Mouse (Mus musculus): ENCODE measurements around the gene Asxl2. TPM values are rescaled to one million over a fixed set of nuclear protein-coding genes. Genes with fewer than 3 reads are reported as not detected.

Gene Asxl2
- polyA plus RNA-seq, 1 experiment from 2014 or later, result 10.9 TPM

- no peaks in the 10 kb centered on the region for H3K9me3 ChIP-seq (replicated peaks; ENCODE audit: control insufficient read depth, low read length, poor library complexity, severe bottlenecking)
- H3K4me1 ChIP-seq (ENCODE audit: control insufficient read depth, insufficient read depth, low read length), result peaks cover 11% of the 10 kb centered on the region
- H3K36me3 ChIP-seq (ENCODE audit: control insufficient read depth, insufficient read depth, low read length), result no peaks in the 10 kb centered on the region
- no peak overlapping the region for H3K4me3 ChIP-seq (ENCODE audit: low read depth, low read length)
- H3K9ac ChIP-seq (ENCODE audit: low read depth, low read length), result no peak overlapping the region
- no peaks in the 10 kb centered on the region for H3K27me3 ChIP-seq (ENCODE audit: control insufficient read depth, insufficient read depth, low read depth, low read length)
- no peak overlapping the region for H3K4me2 ChIP-seq (ENCODE audit: low read length)
- WGBS, result 96% methylated on average over 1 of the region's 1 CpGs
- ATAC-seq, result no peak
- H3K27ac ChIP-seq (ENCODE audit: low read length), result no peak overlapping the region
Measured at GRCm38 (mm10) chr12:3422786-3423185, 3.9 kb upstream of the Asxl2 start.

- H3K36me3 ChIP-seq (ENCODE audit: control insufficient read depth, insufficient read depth, low read length), result no peaks in the 10 kb centered on the region
- 96% methylated on average over 2 of the region's 2 CpGs for WGBS
- no peaks in the 10 kb centered on the region for H3K9me3 ChIP-seq (replicated peaks; ENCODE audit: control insufficient read depth, low read length, poor library complexity, severe bottlenecking)
- no peaks in the 10 kb centered on the region for H3K27me3 ChIP-seq (ENCODE audit: control insufficient read depth, insufficient read depth, low read depth, low read length)
- peaks cover 17% of the 10 kb centered on the region for H3K4me1 ChIP-seq (ENCODE audit: control insufficient read depth, insufficient read depth, low read length)
- no peak overlapping the region for H3K9ac ChIP-seq (ENCODE audit: low read depth, low read length)
- H3K4me2 ChIP-seq (ENCODE audit: low read length), result no peak overlapping the region
- H3K27ac ChIP-seq (ENCODE audit: low read length), result no peak overlapping the region
- ATAC-seq, result no peak
- H3K4me3 ChIP-seq (ENCODE audit: low read depth, low read length), result no peak overlapping the region
Measured at GRCm38 (mm10) chr12:3424179-3424578, 2.5 kb upstream of the Asxl2 start.

- Histone ChIP-seq H3K9ac (ENCODE audit: low read depth, low read length) (peak overlapping the region; percentile 61), H3K27ac (ENCODE audit: low read length) (peak overlapping the region; percentile 92)
Measured at GRCm38 (mm10) chr12:3425375-3426341, 999 bp upstream of the Asxl2 start.

GRCm38 (mm10) chr12:3427067-3427889 is 621 bp downstream of the Asxl2 start:
- Histone ChIP-seq H3K4me2 (ENCODE audit: low read length) (peak overlapping the region; percentile 50), H3K36me3 (ENCODE audit: control insufficient read depth, insufficient read depth, low read length) (no peaks in the 10 kb centered on the region), H3K27me3 (ENCODE audit: control insufficient read depth, insufficient read depth, low read depth, low read length) (no peaks in the 10 kb centered on the region), H3K9me3 (replicated peaks; ENCODE audit: control insufficient read depth, low read length, poor library complexity, severe bottlenecking) (no peaks in the 10 kb centered on the region), H3K4me1 (ENCODE audit: control insufficient read depth, insufficient read depth, low read length) (peaks cover 20% of the 10 kb centered on the region), H3K4me3 (ENCODE audit: low read depth, low read length) (peak overlapping the region; percentile 95), H3K9ac (ENCODE audit: low read depth, low read length) (peak overlapping the region; percentile 79), H3K27ac (ENCODE audit: low read length) (peak overlapping the region; percentile 92)
- WGBS, result under 1% methylated on average over 65 of the region's 65 CpGs
- ATAC-seq, result peak; percentile 63

More at GRCm38 (mm10) chr12:3425375-3426341, 999 bp upstream of the Asxl2 start:
- peaks cover 20% of the 10 kb centered on the region for H3K4me1 ChIP-seq (ENCODE audit: control insufficient read depth, insufficient read depth, low read length)
- no peaks in the 10 kb centered on the region for H3K27me3 ChIP-seq (ENCODE audit: control insufficient read depth, insufficient read depth, low read depth, low read length)
- WGBS, result 43% methylated on average over 15 of the region's 15 CpGs
- H3K36me3 ChIP-seq (ENCODE audit: control insufficient read depth, insufficient read depth, low read length), result no peaks in the 10 kb centered on the region
- no peaks in the 10 kb centered on the region for H3K9me3 ChIP-seq (replicated peaks; ENCODE audit: control insufficient read depth, low read length, poor library complexity, severe bottlenecking)
- peak; percentile 66 for ATAC-seq
- H3K4me2 ChIP-seq (ENCODE audit: low read length), result peak overlapping the region; percentile 69
- H3K4me3 ChIP-seq (ENCODE audit: low read depth, low read length), result peak overlapping the region; percentile 95

- WGBS, result 71% methylated on average over 11 of the region's 11 CpGs
- ATAC-seq, result no peak
- Histone ChIP-seq H3K4me1 (ENCODE audit: control insufficient read depth, insufficient read depth, low read length) (peaks cover 20% of the 10 kb centered on the region), H3K27me3 (ENCODE audit: control insufficient read depth, insufficient read depth, low read depth, low read length) (no peaks in the 10 kb centered on the region), H3K27ac (ENCODE audit: low read length) (no peak overlapping the region), H3K36me3 (ENCODE audit: control insufficient read depth, insufficient read depth, low read length) (no peaks in the 10 kb centered on the region), H3K4me3 (ENCODE audit: low read depth, low read length) (peak overlapping the region; percentile 95), H3K4me2 (ENCODE audit: low read length) (peak overlapping the region; percentile 50), H3K9ac (ENCODE audit: low read depth, low read length) (no peak overlapping the region), H3K9me3 (replicated peaks; ENCODE audit: control insufficient read depth, low read length, poor library complexity, severe bottlenecking) (no peaks in the 10 kb centered on the region)
Measured at GRCm38 (mm10) chr12:3427891-3428775, 1.5 kb downstream of the Asxl2 start.

- H3K4me2 ChIP-seq (ENCODE audit: low read length), result no peak overlapping the region
- WGBS, result 88% methylated on average over 2 of the region's 2 CpGs
- H3K27ac ChIP-seq (ENCODE audit: low read length), result no peak overlapping the region
- H3K9me3 ChIP-seq (replicated peaks; ENCODE audit: control insufficient read depth, low read length, poor library complexity, severe bottlenecking), result no peaks in the 10 kb centered on the region
- H3K9ac ChIP-seq (ENCODE audit: low read depth, low read length), result no peak overlapping the region
- no peak overlapping the region for H3K4me3 ChIP-seq (ENCODE audit: low read depth, low read length)
- peaks cover 15% of the 10 kb centered on the region for H3K4me1 ChIP-seq (ENCODE audit: control insufficient read depth, insufficient read depth, low read length)
- ATAC-seq, result no peak
- no peaks in the 10 kb centered on the region for H3K27me3 ChIP-seq (ENCODE audit: control insufficient read depth, insufficient read depth, low read depth, low read length)
- H3K36me3 ChIP-seq (ENCODE audit: control insufficient read depth, insufficient read depth, low read length), result no peaks in the 10 kb centered on the region
Measured at GRCm38 (mm10) chr12:3429681-3430442, 3.2 kb downstream of the Asxl2 start.

GRCm38 (mm10) chr12:3430443-3430753 is 3.7 kb downstream of the Asxl2 start:
- Histone ChIP-seq H3K4me2 (ENCODE audit: low read length) (no peak overlapping the region), H3K9me3 (replicated peaks; ENCODE audit: control insufficient read depth, low read length, poor library complexity, severe bottlenecking) (no peaks in the 10 kb centered on the region), H3K27ac (ENCODE audit: low read length) (no peak overlapping the region), H3K36me3 (ENCODE audit: control insufficient read depth, insufficient read depth, low read length) (no peaks in the 10 kb centered on the region), H3K27me3 (ENCODE audit: control insufficient read depth, insufficient read depth, low read depth, low read length) (no peaks in the 10 kb centered on the region), H3K4me1 (ENCODE audit: control insufficient read depth, insufficient read depth, low read length) (peaks cover 11% of the 10 kb centered on the region), H3K9ac (ENCODE audit: low read depth, low read length) (no peak overlapping the region), H3K4me3 (ENCODE audit: low read depth, low read length) (no peak overlapping the region)
- ATAC-seq, result no peak

- Histone ChIP-seq H3K4me2 (ENCODE audit: low read length) (no peak overlapping the region), H3K9me3 (replicated peaks; ENCODE audit: control insufficient read depth, low read length, poor library complexity, severe bottlenecking) (no peaks in the 10 kb centered on the region), H3K27ac (ENCODE audit: low read length) (no peak overlapping the region), H3K4me3 (ENCODE audit: low read depth, low read length) (no peak overlapping the region), H3K9ac (ENCODE audit: low read depth, low read length) (no peak overlapping the region), H3K36me3 (ENCODE audit: control insufficient read depth, insufficient read depth, low read length) (no peaks in the 10 kb centered on the region), H3K4me1 (ENCODE audit: control insufficient read depth, insufficient read depth, low read length) (peaks cover 8% of the 10 kb centered on the region), H3K27me3 (ENCODE audit: control insufficient read depth, insufficient read depth, low read depth, low read length) (no peaks in the 10 kb centered on the region)
- ATAC-seq, result no peak
Measured at GRCm38 (mm10) chr12:3430985-3431384, 4.3 kb downstream of the Asxl2 start.
